Mouse (Mus musculus) urinary bladder, postnatal 10 days (tissue): ENCODE measurements around the gene Prn.

Source experiments
- DNase-seq: peaks from one replicate; pipeline ENCODE4 v3.0.0; 2022; ENCODE audit warnings: low spot score

Gene Prn

GRCm38 (mm10) chr2:131949767-131950597 lies 40.2 kb downstream of the Prn start:
- DNase-seq, result no peak

GRCm38 (mm10) chr2:131950598-131951095 lies 40.9 kb downstream of the Prn start, which contains the start of gene Prnd:
Prnd (plus strand) TSS chr2:131950861.
- no peak for DNase-seq

- no peak for DNase-seq
Observed at GRCm38 (mm10) chr2:131952456-131952855, 42.7 kb downstream of the Prn start.

GRCm38 (mm10) chr2:131952961-131953538 lies 43.3 kb downstream of the Prn start:
- DNase-seq, result no peak

- no peak for DNase-seq
Observed at GRCm38 (mm10) chr2:131953711-131954110, 44.0 kb downstream of the Prn start.

- DNase-seq, result no peak
Observed at GRCm38 (mm10) chr2:131954835-131955234, 45.1 kb downstream of the Prn start.

- no peak for DNase-seq
Observed at GRCm38 (mm10) chr2:131955264-131955663, 45.5 kb downstream of the Prn start.

GRCm38 (mm10) chr2:131956336-131957256 lies 46.8 kb downstream of the Prn start:
- DNase-seq, result no peak

- DNase-seq, result no peak
Observed at GRCm38 (mm10) chr2:131957731-131958222, 48.0 kb downstream of the Prn start.

GRCm38 (mm10) chr2:131961671-131962070 lies 51.9 kb downstream of the Prn start:
- DNase-seq, result no peak

- DNase-seq, result no peak
Observed at GRCm38 (mm10) chr2:131970597-131970996, 60.8 kb downstream of the Prn start.

- DNase-seq, result no peak
Observed at GRCm38 (mm10) chr2:131971098-131971497, 61.3 kb downstream of the Prn start.

GRCm38 (mm10) chr2:131976663-131977062 lies 66.9 kb downstream of the Prn start:
- no peak for DNase-seq

GRCm38 (mm10) chr2:131980866-131981265 lies 71.1 kb downstream of the Prn start:
- DNase-seq, result no peak

- no peak for DNase-seq
Observed at GRCm38 (mm10) chr2:131982546-131983196, 72.9 kb downstream of the Prn start.

GRCm38 (mm10) chr2:131987950-131988349 lies 78.2 kb downstream of the Prn start:
- no peak for DNase-seq

- no peak for DNase-seq
Observed at GRCm38 (mm10) chr2:131988550-131988949, 78.8 kb downstream of the Prn start.

GRCm38 (mm10) chr2:131992487-131992886 lies 82.7 kb downstream of the Prn start:
- no peak for DNase-seq

- no peak for DNase-seq
Observed at GRCm38 (mm10) chr2:131993151-131993550, 83.4 kb downstream of the Prn start.

GRCm38 (mm10) chr2:131993563-131994088 lies 83.9 kb downstream of the Prn start:
- no peak for DNase-seq

- DNase-seq, result no peak
Observed at GRCm38 (mm10) chr2:131994971-131995370, 85.2 kb downstream of the Prn start.
